Mouse (Mus musculus): ENCODE data around the gene Smyd3.

- TF ChIP-seq CTCF (IDR thresholded peaks at IDR 0.05; ENCODE audit: control insufficient read depth, insufficient read depth, insufficient read length), result no peak
- no peak for TF ChIP-seq CEBPB (IDR thresholded peaks at IDR 0.05; ENCODE audit: low read depth)
- TF ChIP-seq MYOG (IDR thresholded peaks at IDR 0.05; ENCODE audit: control insufficient read depth, extremely low read depth, insufficient read length), result no peak
- no peak for TF ChIP-seq MYOD1 (IDR thresholded peaks at IDR 0.05; ENCODE audit: control insufficient read depth, insufficient read length, low read depth)
- TF ChIP-seq USF1 (IDR thresholded peaks at IDR 0.05; ENCODE audit: low read depth), result no peak
Observed at GRCm38 (mm10) chr1:179059286-179060112, 458.3 kb downstream of the Smyd3 start.

Data from C2C12 (cell line).